Mouse (Mus musculus) myocyte (in vitro differentiated cells): ENCODE measurements at regions not wholly inside any gene's neighbourhood (a gene's known extent, or its start where the extent isn't known, plus 50 kb on each side); places are given as distances from the start of the nearest gene placed in this dataset.

ENCODE experiments used
- H3K27me3 ChIP-seq: one replicate; pipeline ENCODE4 v1.6.1; 2011; ENCODE audit not compliant: control insufficient read depth, insufficient read depth, insufficient read length
- H3K36me3 ChIP-seq: one replicate; pipeline ENCODE4 v1.6.1; 2011; ENCODE audit not compliant: control insufficient read depth, insufficient read depth
- H3K4me2 ChIP-seq: one replicate; pipeline ENCODE4 v1.6.1; 2011; ENCODE audit warnings: low read depth, control low read depth
- H3K4me3 ChIP-seq: one replicate; pipeline ENCODE4 v1.5.1; 2011; ENCODE audit warnings: mild to moderate bottlenecking, control low read depth, moderate library complexity
- H3K79me2 ChIP-seq: one replicate; pipeline ENCODE4 v1.6.1; 2011; ENCODE audit not compliant: control insufficient read depth, insufficient read depth
- H3ac ChIP-seq: one replicate; pipeline ENCODE4 v1.6.1; 2011; ENCODE audit not compliant: control insufficient read depth, insufficient read length
- CEBPB ChIP-seq: IDR thresholded peaks from 2 replicates; pipeline ENCODE4 v1.6.1; 2011; ENCODE audit warnings: mild to moderate bottlenecking, moderate library complexity; ENCODE audit not compliant: poor library complexity, insufficient read depth, severe bottlenecking
- E2F4 ChIP-seq: IDR thresholded peaks from one replicate; pipeline ENCODE4 v1.6.1; 2011; ENCODE audit warnings: mild to moderate bottlenecking, control low read depth, moderate library complexity; ENCODE audit not compliant: insufficient read depth
- MAX ChIP-seq: IDR thresholded peaks from one replicate; pipeline ENCODE4 v1.6.1; 2011; ENCODE audit warnings: low read depth, mild to moderate bottlenecking, control low read depth
- MYOD1 ChIP-seq, 3 experiments: IDR thresholded peaks; one replicate each; pipeline ENCODE4 v1.6.1; 2011; ENCODE audit warnings: control low read depth in 2 of 3, low read depth in 2 of 3, mild to moderate bottlenecking in 2 of 3, moderate library complexity in 1 of 3; ENCODE audit not compliant: insufficient read length in 2 of 3, control insufficient read depth in 1 of 3
- MYOG ChIP-seq, 3 experiments: IDR thresholded peaks; one replicate each; pipeline ENCODE4 v1.6.1; 2011; ENCODE audit warnings: control low read depth in 2 of 3, low read depth in 2 of 3, mild to moderate bottlenecking in 2 of 3; ENCODE audit not compliant: insufficient read length in 2 of 3, control insufficient read depth in 1 of 3, insufficient read depth in 1 of 3
- POLR2A ChIP-seq: IDR thresholded peaks from one replicate; pipeline ENCODE4 v1.6.1; 2011; ENCODE audit warnings: low read depth, mild to moderate bottlenecking, control low read depth, moderate library complexity; ENCODE audit not compliant: insufficient read length
- POLR2AphosphoS2 ChIP-seq: IDR thresholded peaks from one replicate; pipeline ENCODE4 v1.6.1; 2011; ENCODE audit warnings: low read depth, control low read depth; ENCODE audit not compliant: insufficient read length
- REST ChIP-seq: IDR thresholded peaks from one replicate; pipeline ENCODE4 v1.6.1; 2011; ENCODE audit warnings: mild to moderate bottlenecking, control low read depth, moderate library complexity; ENCODE audit not compliant: insufficient read depth, insufficient read length
- SRF ChIP-seq: IDR thresholded peaks from one replicate; pipeline ENCODE4 v1.6.1; 2011; ENCODE audit warnings: low read depth; ENCODE audit not compliant: control insufficient read depth, insufficient read length
- TCF12 ChIP-seq: IDR thresholded peaks from one replicate; pipeline ENCODE4 v1.6.1; 2011; ENCODE audit warnings: mild to moderate bottlenecking, control low read depth; ENCODE audit not compliant: poor library complexity, insufficient read depth, severe bottlenecking
- TCF3 ChIP-seq: IDR thresholded peaks from one replicate; pipeline ENCODE4 v1.6.1; 2011; ENCODE audit warnings: low read depth, control low read depth; ENCODE audit not compliant: insufficient read length
- USF1 ChIP-seq: IDR thresholded peaks from one replicate; pipeline ENCODE4 v1.6.1; 2011; ENCODE audit warnings: low read depth, mild to moderate bottlenecking, control low read depth, moderate library complexity

DNA sequence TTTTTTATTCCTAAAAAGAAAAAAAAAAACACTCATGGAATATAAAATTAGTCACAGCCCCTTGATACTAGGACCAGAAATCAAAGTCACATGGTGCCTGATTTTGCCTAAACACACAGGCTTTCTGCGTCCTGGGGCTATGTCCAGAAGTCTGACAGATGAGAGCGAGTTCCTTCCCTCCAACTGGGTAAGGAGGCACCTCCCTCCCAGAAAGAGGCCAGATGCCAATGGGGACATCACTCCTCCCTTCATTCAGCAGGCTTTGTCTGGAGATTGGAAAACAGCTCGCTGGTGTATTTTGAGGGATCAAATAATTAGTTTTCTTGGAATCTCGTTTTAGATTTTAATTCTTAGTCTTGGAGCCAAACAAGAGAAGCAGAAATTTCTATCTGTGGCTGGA is 130.9 kb downstream of the H2al1j start:
- Histone ChIP-seq H3K4me3 (no peak overlapping the region), H3ac (no peak overlapping the region), H3K4me2 (no peak overlapping the region), H3K36me3 (no peaks in the 10 kb centered on the region), H3K27me3 (no peaks in the 10 kb centered on the region), H3K79me2 (no peaks in the 10 kb centered on the region)
- no peak for TF ChIP-seq MAX
- TF ChIP-seq MYOD1 (IDR thresholded peaks at IDR 0.05; ENCODE audit: control insufficient read depth in 1 of 3, insufficient read length in 2 of 3, low read depth in 2 of 3): no peak
- TF ChIP-seq CEBPB: no peak
- no peak for TF ChIP-seq MYOG (IDR thresholded peaks at IDR 0.05; ENCODE audit: control insufficient read depth in 1 of 3, insufficient read depth in 1 of 3, insufficient read length in 2 of 3, low read depth in 2 of 3)
- TF ChIP-seq POLR2A: no peak
- TF ChIP-seq E2F4: no peak
- TF ChIP-seq TCF3: no peak
- no peak for TF ChIP-seq TCF12
- TF ChIP-seq USF1: no peak
- TF ChIP-seq REST: no peak
- TF ChIP-seq POLR2AphosphoS2: no peak
- no peak for TF ChIP-seq SRF

- no peak for TF ChIP-seq USF1
- TF ChIP-seq REST: no peak
- TF ChIP-seq TCF3: no peak
- no peak for TF ChIP-seq E2F4
- no peak for TF ChIP-seq POLR2A
- no peak for TF ChIP-seq SRF
- Histone ChIP-seq H3K4me2 (no peak overlapping the region), H3K79me2 (no peaks in the 10 kb centered on the region), H3ac (no peak overlapping the region), H3K36me3 (no peaks in the 10 kb centered on the region), H3K27me3 (no peaks in the 10 kb centered on the region), H3K4me3 (no peak overlapping the region)
Measured at GRCm38 (mm10) chrX:11463955-11464511, 136.4 kb downstream of the H2al1j start.

GRCm38 (mm10) chrX:11466191-11466590 is 138.6 kb downstream of the H2al1j start:
- Histone ChIP-seq H3K27me3 (no peaks in the 10 kb centered on the region), H3K4me2 (no peak overlapping the region), H3K79me2 (no peaks in the 10 kb centered on the region), H3K4me3 (no peak overlapping the region), H3ac (no peak overlapping the region), H3K36me3 (no peaks in the 10 kb centered on the region)
- TF ChIP-seq MYOD1 (IDR thresholded peaks at IDR 0.05; ENCODE audit: control insufficient read depth in 1 of 3, insufficient read length in 2 of 3, low read depth in 2 of 3) (no peak), POLR2A (no peak), E2F4 (no peak), SRF (no peak), REST (no peak), TCF12 (no peak), USF1 (no peak), MAX (no peak), POLR2AphosphoS2 (no peak), MYOG (IDR thresholded peaks at IDR 0.05; ENCODE audit: control insufficient read depth in 1 of 3, insufficient read depth in 1 of 3, insufficient read length in 2 of 3, low read depth in 2 of 3) (no peak), CEBPB (no peak)

- Histone ChIP-seq H3K27me3 (no peaks in the 10 kb centered on the region), H3K4me2 (no peak overlapping the region), H3ac (no peak overlapping the region), H3K36me3 (no peaks in the 10 kb centered on the region), H3K4me3 (no peak overlapping the region), H3K79me2 (no peaks in the 10 kb centered on the region)
- TF ChIP-seq E2F4 (no peak), MYOD1 (IDR thresholded peaks at IDR 0.05; ENCODE audit: control insufficient read depth in 1 of 3, insufficient read length in 2 of 3, low read depth in 2 of 3) (no peak), TCF12 (no peak), MYOG (IDR thresholded peaks at IDR 0.05; ENCODE audit: control insufficient read depth in 1 of 3, insufficient read depth in 1 of 3, insufficient read length in 2 of 3, low read depth in 2 of 3) (no peak), CEBPB (no peak), SRF (no peak), POLR2AphosphoS2 (no peak)
Measured at GRCm38 (mm10) chrX:11479696-11480339, 152.2 kb downstream of the H2al1j start.

DNA sequence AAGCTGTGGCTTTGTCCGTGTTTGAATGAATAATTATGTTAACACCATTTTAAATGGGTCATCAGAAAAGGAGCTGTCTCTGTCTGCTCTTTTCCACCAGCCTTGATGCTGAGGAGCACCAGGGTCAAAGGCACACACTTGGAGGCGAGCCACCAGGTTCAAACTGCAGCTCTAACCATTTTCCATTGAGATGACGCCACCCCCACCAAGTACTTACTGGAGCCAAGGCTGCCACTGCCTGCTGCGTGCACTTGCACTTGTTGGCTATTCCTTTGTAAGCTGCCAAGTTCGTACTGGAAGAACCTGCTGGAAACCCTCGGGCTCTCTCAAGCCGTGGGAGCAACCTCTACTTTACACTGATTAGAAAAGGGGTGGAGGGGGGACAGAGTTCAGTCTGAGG is 154.5 kb downstream of the H2al1j start:
- no peak overlapping the region for H3K4me2 ChIP-seq
- TF ChIP-seq E2F4: no peak
- TF ChIP-seq MYOG (IDR thresholded peaks at IDR 0.05; ENCODE audit: control insufficient read depth in 1 of 3, insufficient read depth in 1 of 3, insufficient read length in 2 of 3, low read depth in 2 of 3): no peak
- TF ChIP-seq REST: no peak
- TF ChIP-seq SRF: no peak
- no peak for TF ChIP-seq MYOD1 (IDR thresholded peaks at IDR 0.05; ENCODE audit: control insufficient read depth in 1 of 3, insufficient read length in 2 of 3, low read depth in 2 of 3)
- no peak for TF ChIP-seq POLR2A
- no peak for TF ChIP-seq USF1
- TF ChIP-seq TCF3: no peak
- TF ChIP-seq MAX: no peak
- no peak overlapping the region for H3K4me3 ChIP-seq
- no peaks in the 10 kb centered on the region for H3K79me2 ChIP-seq
- H3ac ChIP-seq: no peak overlapping the region
- H3K27me3 ChIP-seq: no peaks in the 10 kb centered on the region
- no peaks in the 10 kb centered on the region for H3K36me3 ChIP-seq
